23 mouse cellular contexts compared by ENCODE assay signal in the genomic region with DNA sequence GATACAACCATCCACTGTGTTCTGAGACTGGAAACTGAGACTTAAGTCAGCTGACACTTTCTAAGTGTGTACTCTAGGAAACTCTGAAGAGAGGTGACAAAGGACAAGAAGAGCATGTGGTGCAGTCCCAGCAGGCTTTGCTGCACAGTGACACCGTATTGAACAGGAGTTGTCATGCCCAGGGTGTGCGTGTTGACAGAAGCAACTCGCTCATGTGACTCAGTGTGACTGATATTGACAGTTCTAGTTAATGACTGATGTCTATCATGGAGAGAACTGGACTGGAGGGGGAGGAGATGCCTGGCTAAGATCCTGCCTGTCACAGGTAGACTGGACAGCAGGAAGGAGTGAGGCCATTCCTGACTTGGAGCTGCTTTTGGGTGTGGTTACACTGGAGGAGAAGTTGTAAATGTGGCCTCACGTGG.
DNase-seq lines count a peak whose midpoint lies in the region; ATAC-seq lines count a peak whose summit lies in the region.
"Had no signal": no experiment of that assay in that cellular context is flagged by ENCODE, and none has a peak within 500 bp of the region (broad histone marks: within the 10 kb centered on the region; RNA-seq: fewer than 3 reads in every experiment).

No protein-coding gene starts in this region.

- no peaks in the 10 kb centered on the region for H3K36me3 ChIP-seq in limb, embryonic 15.5 days
- no peaks in the 10 kb centered on the region for H3K36me3 ChIP-seq in limb, embryonic 10.5 days
- no peaks in the 10 kb centered on the region for H3K36me3 ChIP-seq in liver, embryonic 16.5 days (ENCODE audit: control insufficient read depth, insufficient read depth)
- no peaks in the 10 kb centered on the region for H3K36me3 ChIP-seq in forebrain, embryonic 11.5 days (ENCODE audit: control insufficient read depth, insufficient read depth, low read length)
- H3K36me3 ChIP-seq: embryonic facial prominence, embryonic 15.5 days; heart, embryonic 13.5 days; hindbrain, embryonic 15.5 days; limb, embryonic 12.5 days; midbrain, embryonic 12.5 days had no signal

- no peak overlapping the region for H3K4me2 ChIP-seq in limb, embryonic 15.5 days
- H3K4me2 ChIP-seq in liver, embryonic 16.5 days (ENCODE audit: low read depth, low read length) = no peak overlapping the region
- H3K4me2 ChIP-seq in forebrain, embryonic 11.5 days (ENCODE audit: low read depth, low read length, severe bottlenecking) = no peak overlapping the region
- H3K4me2 ChIP-seq: embryonic facial prominence, embryonic 15.5 days; heart, embryonic 13.5 days; hindbrain, embryonic 15.5 days; limb, embryonic 12.5 days; midbrain, embryonic 12.5 days had no signal

- 72% methylated on average over 4 of the region's 4 CpGs for WGBS in limb, embryonic 15.5 days
- WGBS in limb, embryonic 10.5 days = 84% methylated on average over 4 of the region's 4 CpGs
- 48% methylated on average over 4 of the region's 4 CpGs for WGBS in liver, embryonic 16.5 days (ENCODE audit: insufficient replicate concordance)
- 91% methylated on average over 4 of the region's 4 CpGs for WGBS in forebrain, embryonic 11.5 days

- H3K9ac ChIP-seq in limb, embryonic 15.5 days = no peak overlapping the region
- H3K9ac ChIP-seq in liver, embryonic 16.5 days (ENCODE audit: low read depth, low read length) = no peak overlapping the region
- no peak overlapping the region for H3K9ac ChIP-seq in forebrain, embryonic 11.5 days (ENCODE audit: low read length)
- H3K9ac ChIP-seq: embryonic facial prominence, embryonic 15.5 days; heart, embryonic 13.5 days; hindbrain, embryonic 15.5 days; limb, embryonic 12.5 days; midbrain, embryonic 12.5 days had no signal

- no peaks in the 10 kb centered on the region for H3K27me3 ChIP-seq in limb, embryonic 15.5 days
- no peaks in the 10 kb centered on the region; the same call in 1 of the 2 replicates for H3K27me3 ChIP-seq in limb, embryonic 10.5 days (ENCODE audit: low read depth, poor library complexity, severe bottlenecking)
- no peaks in the 10 kb centered on the region for H3K27me3 ChIP-seq in liver, embryonic 16.5 days (ENCODE audit: control insufficient read depth, insufficient read depth, low read depth, low read length)
- H3K27me3 ChIP-seq in forebrain, embryonic 11.5 days (ENCODE audit: control insufficient read depth, insufficient read depth, low read length) = no peaks in the 10 kb centered on the region
- H3K27me3 ChIP-seq: embryonic facial prominence, embryonic 15.5 days; hindbrain, embryonic 15.5 days; limb, embryonic 12.5 days; midbrain, embryonic 12.5 days had no signal

- peaks cover 29% of the 10 kb centered on the region for H3K4me1 ChIP-seq in limb, embryonic 15.5 days
- peaks cover 32% of the 10 kb centered on the region for H3K4me1 ChIP-seq in limb, embryonic 10.5 days
- peaks cover 9% of the 10 kb centered on the region for H3K4me1 ChIP-seq in liver, embryonic 16.5 days (ENCODE audit: control insufficient read depth, low read depth, low read length)
- H3K4me1 ChIP-seq in forebrain, embryonic 11.5 days (replicated peaks; ENCODE audit: control insufficient read depth, insufficient read depth, low read length) = peaks cover 6% of the 10 kb centered on the region
- H3K4me1 ChIP-seq: heart, embryonic 13.5 days had no signal

- H3K9me3 ChIP-seq in limb, embryonic 15.5 days = no peaks in the 10 kb centered on the region
- no peaks in the 10 kb centered on the region for H3K9me3 ChIP-seq in limb, embryonic 10.5 days (replicated peaks)
- no peaks in the 10 kb centered on the region for H3K9me3 ChIP-seq in liver, embryonic 16.5 days (replicated peaks; ENCODE audit: control insufficient read depth, low read length)
- H3K9me3 ChIP-seq in forebrain, embryonic 11.5 days (ENCODE audit: control insufficient read depth, low read length) = no peaks in the 10 kb centered on the region
- H3K9me3 ChIP-seq: embryonic facial prominence, embryonic 15.5 days; forebrain, embryonic 10.5 days; heart, embryonic 13.5 days; hindbrain, embryonic 15.5 days; limb, embryonic 12.5 days; midbrain, embryonic 12.5 days had no signal

- H3K27ac ChIP-seq in limb, embryonic 15.5 days = 0 out of 2 replicates have a peak overlapping the region, but pooled peaks have one; percentile 24
- H3K27ac ChIP-seq in limb, embryonic 10.5 days = no peak overlapping the region; the same call in 1 of the 2 replicates
- no peak overlapping the region for H3K27ac ChIP-seq in liver, embryonic 16.5 days (ENCODE audit: low read length)
- H3K27ac ChIP-seq in forebrain, embryonic 11.5 days (ENCODE audit: low read depth, low read length) = no peak overlapping the region
- H3K27ac ChIP-seq: embryonic facial prominence, embryonic 15.5 days; forebrain, embryonic 10.5 days; gastrocnemius, adult 2 months; heart, embryonic 13.5 days; hindbrain, embryonic 15.5 days; limb, embryonic 12.5 days; midbrain, embryonic 12.5 days had no signal

- no peak for ATAC-seq in limb, embryonic 15.5 days (ENCODE audit: insufficient number of reproducible peaks, low FRiP score, low TSS enrichment, low read depth)
- ATAC-seq in liver, embryonic 16.5 days (ENCODE audit: low read depth) = peak; percentile 88
- no peak for ATAC-seq in forebrain, embryonic 11.5 days (replicated peaks; ENCODE audit: low FRiP score)

- no peak overlapping the region for H3K4me3 ChIP-seq in limb, embryonic 15.5 days
- no peak overlapping the region for H3K4me3 ChIP-seq in limb, embryonic 10.5 days
- no peak overlapping the region for H3K4me3 ChIP-seq in liver, embryonic 16.5 days (ENCODE audit: low read depth, low read length)
- H3K4me3 ChIP-seq in forebrain, embryonic 11.5 days (ENCODE audit: low read depth, low read length) = no peak overlapping the region
- H3K4me3 ChIP-seq: embryonic facial prominence, embryonic 15.5 days; forebrain, embryonic 10.5 days; gastrocnemius, adult 2 months; heart, embryonic 13.5 days; hindbrain, embryonic 15.5 days; limb, embryonic 12.5 days; midbrain, embryonic 12.5 days had no signal

- DNase-seq in limb, embryonic 10.5 days (ENCODE audit: low spot score) = no peak
- peak; percentile 28 for DNase-seq in liver
- DNase-seq in right cerebral cortex, postnatal 4 days = no peak
- no peak for DNase-seq in forebrain, embryonic 11.5 days (ENCODE audit: low spot score)
- DNase-seq in heart, adult 8-10 months (ENCODE audit: low spot score) = no peak
- no peak for DNase-seq in layer of hippocampus, adult 11-12 months (ENCODE audit: low spot score)
- DNase-seq: adrenal gland, postnatal 36 days; cerebellum, adult 18-20 months; cerebellum, postnatal 36 days; gastrocnemius, adult 2 months; heart, adult 11 months; heart, postnatal 36 days; kidney, adult 8-10 months; kidney, postnatal 36 days; thymus, postnatal 25 days had no signal
